Mouse (Mus musculus) layer of hippocampus, postnatal 36 days (tissue): ENCODE measurements around the gene Gm17509. TPM values are rescaled to one million over a fixed set of nuclear protein-coding genes. Genes with fewer than 3 reads are reported as not detected.

Source experiments
- DNase-seq, 2 experiments: peaks; one replicate each; pipeline ENCODE4 v3.0.0; 2022
- total RNA-seq, 2 experiments: library from RNA; stranded (reverse); gene quantifications; 2 replicates each; pipeline ENCODE4 v1.2.3; 2021

Gene Gm17509
- total RNA-seq: 1 to 10 TPM; 1.4 to 2.0 TPM

- DNase-seq: peak; percentile 58 to 66
Observed at GRCm38 (mm10) chr13:117220501-117221321, at the start of gene Gm17509. Gene Gm17509 (minus strand): TSS chr13:117221075.

DNA sequence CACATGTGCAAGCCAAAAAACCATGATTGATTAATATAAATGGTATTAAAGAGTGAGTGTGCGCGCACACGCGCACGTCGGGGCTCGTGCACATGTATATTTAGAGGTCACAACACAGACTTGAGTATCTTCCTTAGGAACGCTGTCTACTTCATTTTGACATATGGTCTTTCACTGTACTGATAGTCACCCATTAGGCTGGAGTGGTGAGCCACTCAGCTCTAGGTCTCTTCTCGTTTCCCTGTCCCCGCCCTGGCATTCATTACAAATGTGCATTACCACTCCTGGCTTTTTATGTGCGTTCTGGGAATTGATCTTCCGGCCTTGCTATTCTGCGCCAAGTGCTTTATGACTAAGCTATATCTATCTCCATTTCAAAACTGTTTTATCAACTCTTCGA, 47.1 kb upstream of the Gm17509 start:
- no peak for DNase-seq

GRCm38 (mm10) chr13:117266156-117266555, 45.3 kb upstream of the Gm17509 start:
- DNase-seq: no peak

GRCm38 (mm10) chr13:117260704-117261103, 39.8 kb upstream of the Gm17509 start:
- DNase-seq: no peak

- no peak for DNase-seq
Observed at GRCm38 (mm10) chr13:117242621-117243020, 21.7 kb upstream of the Gm17509 start.

- no peak for DNase-seq
Observed at GRCm38 (mm10) chr13:117242063-117242462, 21.2 kb upstream of the Gm17509 start.

- DNase-seq: no peak
Observed at GRCm38 (mm10) chr13:117237111-117237510, 16.2 kb upstream of the Gm17509 start.

- DNase-seq: no peak
Observed at GRCm38 (mm10) chr13:117235530-117236212, 14.8 kb upstream of the Gm17509 start.

GRCm38 (mm10) chr13:117234486-117234885, 13.6 kb upstream of the Gm17509 start:
- no peak for DNase-seq

- no peak for DNase-seq
Observed at GRCm38 (mm10) chr13:117233808-117234207, 12.9 kb upstream of the Gm17509 start.

DNA sequence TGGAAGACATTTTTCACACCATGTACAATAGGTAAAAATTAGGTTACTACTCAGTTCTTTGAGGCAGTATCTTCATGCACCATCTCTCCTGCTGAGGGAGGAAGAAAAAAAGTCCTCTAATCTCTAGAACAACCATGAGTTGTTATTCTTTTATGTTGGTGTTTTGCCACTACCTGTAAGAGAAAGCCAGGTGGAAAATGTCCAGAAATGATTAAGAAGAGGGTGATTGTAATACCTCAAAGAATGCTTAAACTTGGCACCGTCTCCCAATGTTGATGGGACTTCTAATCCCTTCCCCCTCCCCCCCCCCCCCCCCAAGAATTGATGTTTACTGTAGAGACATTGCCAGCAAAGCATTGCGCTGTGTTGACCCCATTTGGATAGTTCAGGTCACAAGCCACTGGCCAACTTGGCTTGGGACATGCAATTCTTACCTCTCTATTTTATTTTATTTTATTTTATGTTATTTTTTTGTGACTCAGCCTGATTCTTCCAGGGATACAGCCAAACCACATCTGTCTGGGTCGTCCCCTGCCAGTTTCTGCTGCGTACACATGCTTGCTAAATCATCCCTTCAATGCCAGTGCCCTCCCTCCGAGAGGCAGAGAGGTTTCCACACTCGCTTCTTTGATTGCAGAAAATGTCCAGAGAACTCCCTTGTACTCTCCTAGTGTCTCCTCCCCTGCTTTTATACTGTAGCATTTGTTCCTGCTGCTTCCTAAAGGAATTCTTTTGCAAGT, 9.7 kb upstream of the Gm17509 start:
- no peak for DNase-seq

GRCm38 (mm10) chr13:117225561-117225960, 4.7 kb upstream of the Gm17509 start:
- no peak for DNase-seq

DNA sequence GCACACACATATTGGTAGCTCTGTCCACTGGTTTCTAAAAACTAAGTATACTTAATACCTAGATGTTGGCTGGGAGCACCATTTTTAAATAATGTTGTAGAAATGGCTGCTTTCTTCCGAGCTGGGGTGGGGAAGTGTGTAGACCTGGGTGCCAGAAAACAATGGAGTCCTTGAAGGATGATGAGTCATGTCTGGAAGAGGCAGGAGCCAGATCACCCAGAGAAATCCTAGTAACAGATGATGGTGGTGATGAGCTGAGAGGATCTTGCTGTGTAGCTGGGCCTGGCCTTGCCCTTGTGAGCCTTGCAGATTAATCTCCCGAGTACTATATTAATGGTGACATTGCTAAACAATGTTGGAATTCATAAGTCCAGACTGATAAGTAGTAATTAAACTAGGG, 4.0 kb upstream of the Gm17509 start:
- no peak for DNase-seq

DNA sequence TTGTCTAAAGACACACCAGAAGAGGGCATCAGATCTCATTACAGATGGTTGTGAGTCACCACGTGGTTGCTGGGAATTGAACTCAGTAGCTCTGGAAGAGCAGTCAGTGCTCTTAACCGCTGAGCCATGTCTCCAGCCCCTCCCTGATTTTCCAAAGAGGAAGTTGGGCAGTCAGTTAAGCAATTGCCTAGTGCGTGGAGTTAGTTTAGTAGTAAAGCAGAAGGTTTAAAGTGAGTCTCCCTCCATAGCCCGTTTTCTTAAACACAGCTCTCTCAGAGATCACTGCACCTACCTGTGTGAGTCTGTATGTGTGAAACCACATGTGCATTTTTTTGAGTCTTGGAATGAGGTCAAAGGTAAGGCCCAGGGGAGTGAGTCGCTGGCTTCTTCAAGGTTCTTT, 2.2 kb upstream of the Gm17509 start:
- no peak for DNase-seq

GRCm38 (mm10) chr13:117219871-117220500, 889 bp downstream of the Gm17509 start:
- no peak for DNase-seq

GRCm38 (mm10) chr13:117218092-117218491, 2.8 kb downstream of the Gm17509 start:
- DNase-seq: no peak

GRCm38 (mm10) chr13:117217621-117218020, 3.3 kb downstream of the Gm17509 start:
- no peak for DNase-seq

GRCm38 (mm10) chr13:117216752-117217363, 4.0 kb downstream of the Gm17509 start:
- DNase-seq: no peak

- no peak for DNase-seq
Observed at GRCm38 (mm10) chr13:117216126-117216525, 4.7 kb downstream of the Gm17509 start.

DNA sequence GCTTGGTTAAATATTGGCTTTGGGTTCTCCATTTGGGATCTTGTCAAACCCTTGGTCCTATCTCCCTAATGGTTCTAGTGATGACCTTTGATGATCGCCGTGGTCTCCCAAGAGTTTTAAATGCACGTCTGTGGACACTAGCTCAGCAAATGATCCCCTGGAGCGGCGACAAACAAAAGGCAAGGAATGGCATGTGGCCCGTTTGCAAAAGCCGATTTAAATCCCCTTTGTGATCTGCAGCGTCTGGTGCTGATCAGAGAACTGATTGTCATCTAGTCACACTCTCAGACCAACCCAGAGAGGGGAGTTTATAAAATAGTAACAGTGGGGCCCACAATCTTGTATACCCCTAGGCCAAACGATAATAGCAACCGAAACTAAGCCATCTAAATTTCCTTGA, 5.4 kb downstream of the Gm17509 start:
- no peak for DNase-seq

DNA sequence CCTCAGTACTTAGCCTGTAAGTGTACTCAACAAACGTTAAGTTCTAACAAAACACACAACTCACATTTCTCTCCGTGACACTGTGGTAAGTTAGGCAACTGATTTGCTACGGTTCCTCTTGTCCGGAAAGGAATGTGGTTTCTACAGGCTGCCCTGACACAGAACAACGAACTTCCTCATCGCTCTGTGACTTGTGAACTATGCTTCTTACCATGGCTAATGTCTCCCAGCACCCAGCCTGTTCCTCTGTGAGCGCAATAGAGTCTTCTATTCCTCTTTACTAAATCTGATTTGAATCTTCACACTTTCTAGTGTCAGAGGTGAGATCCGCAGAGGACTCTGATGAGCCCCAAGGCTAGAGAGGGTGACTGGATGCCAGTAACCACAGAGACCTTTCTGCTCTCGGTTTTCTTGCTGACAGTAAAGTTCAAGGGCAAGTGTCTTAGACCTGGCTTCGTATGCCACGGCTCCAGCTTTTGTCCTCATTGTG, 9.4 kb downstream of the Gm17509 start:
- DNase-seq: no peak

GRCm38 (mm10) chr13:117208236-117208635, 12.6 kb downstream of the Gm17509 start, which contains the start of gene Emb:
Gene Emb (plus strand): TSS chr13:117208536.
- no peak for DNase-seq
